Mouse (Mus musculus) thymus, postnatal 10 days (tissue): ENCODE data around the gene Znrf1.

Experiments used
- DNase-seq, 2 experiments: peaks; one replicate each; pipeline ENCODE4 v3.0.0; 2021; ENCODE audit warnings: low spot score in 2 of 2

The Znrf1 gene

GRCm38 (mm10) chr8:111568029-111568428 lies 32.1 kb downstream of the Znrf1 start:
- DNase-seq: no peak

GRCm38 (mm10) chr8:111569926-111570325 lies 34.0 kb downstream of the Znrf1 start:
- no peak for DNase-seq

- DNase-seq: peak in 1 of 2 experiments; percentile 70
Measured at GRCm38 (mm10) chr8:111570432-111570831, 34.5 kb downstream of the Znrf1 start.

- DNase-seq: no peak
Measured at GRCm38 (mm10) chr8:111571661-111572060, 35.8 kb downstream of the Znrf1 start.

- no peak for DNase-seq
Measured at GRCm38 (mm10) chr8:111572431-111572830, 36.5 kb downstream of the Znrf1 start.

GRCm38 (mm10) chr8:111573583-111573982 lies 37.7 kb downstream of the Znrf1 start:
- no peak for DNase-seq

GRCm38 (mm10) chr8:111574016-111574415 lies 38.1 kb downstream of the Znrf1 start:
- DNase-seq: no peak

GRCm38 (mm10) chr8:111575492-111575891 lies 39.6 kb downstream of the Znrf1 start:
- peak in 1 of 2 experiments; percentile 2 for DNase-seq

GRCm38 (mm10) chr8:111576501-111576900 lies 40.6 kb downstream of the Znrf1 start:
- DNase-seq: peak in 1 of 2 experiments; percentile 8

- peak in 1 of 2 experiments; percentile 4 for DNase-seq
Measured at GRCm38 (mm10) chr8:111577880-111578533, 42.1 kb downstream of the Znrf1 start.

GRCm38 (mm10) chr8:111579318-111579717 lies 43.4 kb downstream of the Znrf1 start:
- DNase-seq: peak in 1 of 2 experiments; percentile 3

GRCm38 (mm10) chr8:111580306-111580705 lies 44.4 kb downstream of the Znrf1 start:
- DNase-seq: no peak

GRCm38 (mm10) chr8:111582386-111582785 lies 46.5 kb downstream of the Znrf1 start:
- peak in 1 of 2 experiments; percentile 37 for DNase-seq

- no peak for DNase-seq
Measured at GRCm38 (mm10) chr8:111584946-111585345, 49.0 kb downstream of the Znrf1 start.

- no peak for DNase-seq
Measured at GRCm38 (mm10) chr8:111587545-111588094, 51.7 kb downstream of the Znrf1 start.

GRCm38 (mm10) chr8:111588336-111588735 lies 52.4 kb downstream of the Znrf1 start:
- DNase-seq: no peak

- DNase-seq: no peak
Measured at GRCm38 (mm10) chr8:111590214-111590613, 54.3 kb downstream of the Znrf1 start.

GRCm38 (mm10) chr8:111591176-111591575 lies 55.3 kb downstream of the Znrf1 start:
- DNase-seq: no peak

- no peak for DNase-seq
Measured at GRCm38 (mm10) chr8:111592390-111592910, 56.6 kb downstream of the Znrf1 start.

GRCm38 (mm10) chr8:111594044-111594840 lies 58.3 kb downstream of the Znrf1 start:
- no peak for DNase-seq

- no peak for DNase-seq
Measured at GRCm38 (mm10) chr8:111594951-111595350, 59.1 kb downstream of the Znrf1 start.

- DNase-seq: peak; percentile 90 to 93
Measured at GRCm38 (mm10) chr8:111595712-111596484, 60.0 kb downstream of the Znrf1 start.
